Mouse (Mus musculus) CD4-positive, CD25-positive, alpha-beta regulatory T cell, adult 2 months (primary cell): ENCODE data around the gene Tex22.

Source experiments
- DNase-seq: peaks from one replicate; pipeline ENCODE4 v3.0.0-alpha.2; 2012; ENCODE audit warnings: low read depth, low spot score

Gene Tex22

DNA sequence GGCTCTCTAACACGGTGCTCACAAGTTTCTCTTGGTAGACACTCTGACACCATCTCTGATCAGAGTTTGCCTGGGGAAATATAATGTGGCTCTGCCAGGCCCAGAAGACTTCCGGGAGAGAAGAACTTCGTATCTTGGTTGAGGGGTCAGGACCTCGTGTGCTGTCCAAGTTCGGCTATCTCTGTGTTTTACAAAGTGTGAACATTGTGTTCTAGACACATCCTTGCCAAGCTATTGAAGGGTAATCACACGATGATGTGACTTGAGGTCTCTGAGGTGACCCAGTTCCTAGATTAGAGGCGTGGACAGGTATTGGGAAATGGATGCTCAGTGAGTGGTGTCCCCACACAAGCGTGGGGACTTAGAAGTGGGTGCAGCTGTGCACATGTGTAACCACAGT, 18.2 kb upstream of the Tex22 start:
- DNase-seq: no peak

DNA sequence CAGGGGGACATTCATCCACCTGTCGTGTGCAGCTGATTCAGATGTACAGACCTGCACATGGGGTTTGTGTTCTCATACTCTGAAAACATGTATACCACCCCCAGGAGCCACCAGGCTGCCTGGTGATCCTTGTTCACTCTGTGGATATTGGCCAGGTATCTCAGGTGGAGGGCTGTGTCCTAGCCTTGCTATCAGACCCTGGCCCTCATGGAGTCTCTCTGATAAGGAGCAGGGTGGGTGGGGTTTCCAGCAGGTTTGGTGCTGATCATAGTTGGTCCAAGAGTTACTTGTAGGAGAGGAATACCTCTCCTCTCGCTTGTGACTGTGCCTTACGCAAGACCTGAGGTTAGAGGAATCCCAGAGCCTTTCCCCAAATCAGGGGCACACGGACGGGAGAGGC, 14.1 kb upstream of the Tex22 start:
- no peak for DNase-seq

DNA sequence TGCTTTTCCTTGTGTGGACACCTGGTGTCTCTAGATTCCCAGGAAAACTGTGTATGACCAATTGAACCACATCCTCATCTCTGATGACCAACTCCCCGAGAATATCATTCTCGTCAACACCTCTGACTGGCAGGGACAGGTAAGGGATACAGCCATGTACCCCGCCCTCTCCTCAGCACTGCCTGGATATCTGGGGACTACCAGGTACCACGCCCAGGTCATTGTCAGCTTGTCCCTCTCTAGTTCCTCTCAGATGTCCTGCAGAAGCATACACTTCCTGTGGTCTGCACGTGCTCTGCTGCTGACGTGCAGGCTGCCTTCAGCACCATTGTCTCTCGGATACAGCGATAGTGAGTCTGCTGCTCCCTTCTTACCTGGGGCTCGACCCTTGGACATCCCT, 12.7 kb upstream of the Tex22 start:
- DNase-seq: no peak

DNA sequence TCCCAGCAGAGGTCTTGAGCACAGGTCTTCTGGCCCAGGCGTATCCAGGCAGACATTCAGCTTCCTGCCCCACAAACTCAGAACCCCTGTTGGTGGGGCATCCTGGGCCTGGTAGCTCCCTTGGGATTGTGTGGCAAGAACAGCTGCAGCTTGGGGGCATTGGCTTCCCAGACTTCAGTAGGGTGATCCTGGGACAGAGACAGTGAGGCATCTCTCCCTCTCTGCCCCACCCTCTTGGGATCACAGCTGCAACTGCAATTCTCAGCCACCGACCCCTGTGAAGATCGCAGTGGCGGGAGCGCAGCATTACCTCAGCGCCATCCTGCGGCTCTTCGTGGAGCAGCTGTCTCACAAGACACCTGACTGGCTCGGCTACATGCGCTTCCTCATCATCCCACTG, 12.1 kb upstream of the Tex22 start:
- no peak for DNase-seq

DNA sequence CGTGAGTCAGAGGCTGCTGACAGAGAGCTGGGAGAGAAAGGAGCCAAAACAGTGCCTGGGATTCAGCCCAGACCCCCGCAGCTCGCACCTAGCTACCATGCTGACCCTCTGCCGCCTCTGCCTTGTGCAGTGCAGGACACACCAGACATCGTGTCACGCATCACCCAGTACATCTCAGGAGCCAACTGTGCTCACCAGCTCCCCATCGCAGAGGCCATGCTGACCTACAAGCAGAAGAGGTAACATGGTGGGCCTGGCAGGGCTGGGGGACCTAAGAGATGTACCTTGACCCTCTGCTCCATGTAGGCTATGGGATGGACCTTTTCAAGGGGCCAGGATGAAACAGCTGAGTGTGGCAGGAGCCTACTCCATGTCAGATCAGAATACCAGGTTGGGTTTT, 10.6 kb upstream of the Tex22 start:
- no peak for DNase-seq

DNA sequence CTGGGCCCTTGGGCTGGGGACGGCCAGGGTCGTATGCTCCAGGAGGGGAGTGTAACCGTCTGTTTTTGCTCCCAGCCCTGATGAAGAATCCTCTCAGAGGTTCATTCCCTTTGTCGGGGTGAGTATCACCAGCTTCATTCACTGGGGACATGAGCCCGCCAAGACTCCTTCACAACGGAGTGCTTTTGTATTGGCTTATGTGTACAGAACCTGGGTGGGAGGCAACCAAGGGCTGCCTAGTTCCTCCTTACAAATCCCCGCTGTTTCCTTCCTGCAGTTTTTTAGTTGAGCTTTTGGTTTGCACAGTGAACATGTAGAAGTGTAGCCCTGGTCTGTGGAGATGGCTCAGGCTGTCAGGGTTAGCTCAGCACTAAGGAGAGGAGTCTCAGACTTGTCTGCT, 6.3 kb upstream of the Tex22 start:
- no peak for DNase-seq

DNA sequence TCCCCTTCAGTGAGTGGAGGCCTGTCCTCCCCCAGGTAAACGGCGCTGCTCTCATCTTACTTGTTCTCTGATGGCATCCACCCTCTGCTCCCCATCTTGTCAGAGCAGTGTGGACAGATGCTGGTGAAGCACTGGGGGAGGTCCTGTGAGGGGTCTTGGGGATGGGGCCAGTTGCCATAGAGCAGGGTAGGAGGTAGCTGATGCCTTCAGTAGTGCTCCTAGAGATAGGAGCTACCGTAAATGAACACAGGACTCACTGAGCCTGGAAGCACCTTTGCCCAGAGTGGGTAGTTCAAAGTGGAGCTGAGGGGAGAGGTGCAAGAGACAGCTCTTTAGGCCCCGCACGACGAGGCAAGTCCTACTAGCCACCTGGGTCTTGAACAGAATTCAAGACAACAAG, 4.9 kb upstream of the Tex22 start:
- DNase-seq: no peak

DNA sequence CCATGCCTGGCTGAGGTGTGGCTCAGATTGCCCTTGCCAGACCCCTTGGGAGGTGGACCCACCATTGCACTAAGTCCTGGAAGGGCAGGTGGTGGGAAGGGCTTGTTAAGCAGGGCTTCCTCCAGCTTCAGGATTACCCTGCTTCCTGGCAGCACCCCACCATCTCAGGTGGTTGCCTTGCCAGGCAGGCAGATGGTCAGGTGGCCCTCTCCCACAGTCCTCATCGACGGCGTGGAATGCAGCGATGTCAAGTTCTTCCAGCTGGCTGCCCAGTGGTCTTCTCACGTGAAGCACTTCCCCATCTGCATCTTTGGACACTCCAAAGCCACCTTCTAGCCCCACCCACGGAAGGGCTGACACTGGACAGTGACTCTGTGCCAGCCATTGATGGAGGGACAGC, 3.0 kb upstream of the Tex22 start:
- DNase-seq: no peak

DNA sequence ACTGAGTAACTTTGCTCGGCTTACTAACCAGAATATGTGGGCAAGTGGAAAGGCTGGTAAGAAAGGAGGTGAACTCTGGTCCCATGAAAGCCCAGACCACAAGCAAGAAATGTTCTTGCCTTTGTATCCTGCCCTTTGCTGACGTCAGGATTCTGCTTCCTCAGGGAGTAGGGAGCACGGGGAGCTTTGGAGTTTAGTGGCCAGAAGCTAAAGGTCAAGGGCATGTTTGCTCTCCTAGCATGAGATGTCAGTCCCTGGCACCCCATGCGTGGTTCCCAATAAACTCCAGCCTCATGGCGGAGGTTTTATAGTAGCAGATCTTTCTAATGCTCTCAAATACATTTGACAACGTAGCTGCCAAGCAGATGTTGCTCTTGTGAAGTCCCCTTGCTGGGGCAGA, 2.5 kb upstream of the Tex22 start:
- no peak for DNase-seq

DNA sequence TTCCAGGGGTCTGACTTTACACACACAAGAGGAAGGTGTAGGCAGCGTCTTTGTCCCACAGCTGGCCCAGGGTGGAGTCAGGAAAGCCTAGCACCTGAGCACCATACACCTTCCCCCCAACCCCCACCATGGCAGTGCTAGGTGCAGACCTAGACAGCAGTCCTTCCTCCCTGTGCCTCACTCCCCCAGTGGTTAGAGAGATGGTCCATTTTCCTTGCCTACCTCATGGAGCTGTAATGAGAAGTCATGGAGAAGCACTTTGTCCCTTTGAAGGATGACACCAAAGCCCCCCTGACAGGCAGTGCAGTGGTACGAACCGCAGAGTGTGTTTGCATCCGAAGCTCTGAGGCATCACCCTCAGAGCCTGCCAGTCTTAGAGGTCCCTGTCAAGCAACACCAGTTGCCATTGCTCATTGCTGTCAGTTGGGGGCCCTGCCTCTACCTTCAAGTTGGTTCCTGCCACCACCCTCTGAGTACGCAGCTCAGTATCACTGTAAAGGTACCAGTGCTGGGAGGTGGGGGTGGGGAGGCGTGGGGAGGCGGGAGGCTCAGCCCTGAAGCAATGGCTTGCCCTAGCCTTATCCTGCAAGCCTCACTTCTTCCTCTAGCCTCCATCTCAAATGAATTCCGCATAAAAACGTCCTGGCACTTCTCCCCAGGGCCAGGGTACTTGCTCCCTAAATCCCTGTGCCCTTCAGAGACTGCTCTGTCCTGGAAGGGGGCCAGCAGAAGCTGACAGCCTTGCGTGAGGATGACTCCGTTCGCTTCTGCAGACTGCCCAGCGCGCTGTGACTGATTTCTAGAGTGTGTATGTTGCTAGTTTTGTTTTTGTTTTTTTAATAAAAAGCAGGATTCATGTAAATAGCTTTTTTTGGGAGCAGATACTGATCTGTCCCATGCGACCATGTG, 628 bp upstream of the Tex22 start:
- DNase-seq: peak; percentile 73

DNA sequence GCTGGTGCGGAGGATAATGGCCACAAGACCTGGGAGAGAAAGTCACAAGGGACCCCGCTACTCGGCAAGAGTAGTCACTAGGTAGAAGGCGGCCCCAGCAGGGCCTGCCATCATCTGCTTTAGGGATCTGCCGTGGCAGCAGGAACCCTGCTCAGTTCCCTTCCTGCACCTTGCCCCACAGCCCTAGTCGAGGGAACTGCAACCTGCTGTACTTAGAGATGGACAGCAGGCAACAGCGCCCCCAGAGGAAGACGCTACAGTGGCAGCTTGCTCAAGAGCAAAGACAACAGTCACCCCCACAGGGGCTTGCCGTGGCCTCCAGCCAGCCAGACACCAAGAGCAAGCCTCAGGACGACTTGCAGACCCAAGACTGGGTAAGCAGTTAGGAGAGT, 757 bp downstream of the Tex22 start:
- DNase-seq: peak; percentile 95

DNA sequence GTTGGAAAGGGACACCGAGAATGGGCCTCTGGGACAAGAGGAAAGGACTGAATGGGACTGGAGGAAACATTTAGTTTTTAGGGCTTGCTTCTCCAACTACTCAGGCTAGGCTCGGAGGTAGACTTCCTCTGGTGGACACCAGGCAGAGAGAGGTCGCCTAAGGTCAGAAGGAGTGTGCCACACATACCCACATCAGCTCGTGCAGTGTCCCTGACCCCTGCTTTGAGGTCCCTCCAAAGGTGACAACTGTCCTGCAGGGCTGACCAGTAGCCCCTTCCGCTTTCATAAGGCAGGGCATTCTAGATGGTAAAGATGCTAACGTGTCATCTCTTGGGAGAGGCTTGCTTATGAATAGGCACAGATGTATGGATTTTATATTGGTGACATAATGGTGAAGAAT, 1.2 kb downstream of the Tex22 start:
- DNase-seq: no peak

DNA sequence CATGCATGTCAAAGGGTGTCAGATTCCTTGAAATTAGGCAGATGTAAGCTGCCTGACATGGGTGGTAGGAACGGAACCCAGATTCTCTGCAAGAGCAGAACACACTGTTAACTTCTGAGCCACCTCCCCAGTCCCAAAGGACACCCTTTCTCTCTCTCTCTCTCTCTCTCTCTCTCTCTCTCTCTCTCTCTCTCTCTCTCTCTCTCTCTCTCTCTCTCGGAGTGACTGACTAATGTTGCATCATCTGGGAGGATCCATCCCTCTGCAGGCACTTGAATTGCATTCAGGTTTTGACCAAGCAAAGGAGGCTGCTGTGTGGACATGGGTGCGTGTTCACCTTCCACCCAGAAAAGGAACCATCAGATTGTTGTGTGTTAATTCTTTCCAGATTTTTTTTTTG, 13.0 kb downstream of the Tex22 start:
- no peak for DNase-seq

DNA sequence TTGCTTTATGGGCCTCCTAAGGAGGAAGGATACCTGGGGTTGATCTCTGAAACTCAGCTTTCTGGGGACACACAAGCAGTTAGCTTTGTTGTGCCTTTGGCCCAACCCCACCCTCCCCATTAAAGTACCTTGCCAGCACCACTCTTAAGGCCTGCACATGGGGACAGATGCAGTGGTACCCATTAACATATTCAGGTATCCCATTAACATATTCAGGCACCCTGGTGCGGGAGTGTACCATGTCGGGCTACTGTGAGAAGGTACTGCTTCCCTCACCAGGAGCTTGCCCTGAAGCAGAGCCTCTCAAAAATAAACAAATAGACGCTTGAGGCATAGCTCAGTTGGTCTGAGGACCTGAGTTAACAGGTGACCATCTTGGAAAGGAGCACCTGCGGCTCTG, 13.7 kb downstream of the Tex22 start:
- no peak for DNase-seq

DNA sequence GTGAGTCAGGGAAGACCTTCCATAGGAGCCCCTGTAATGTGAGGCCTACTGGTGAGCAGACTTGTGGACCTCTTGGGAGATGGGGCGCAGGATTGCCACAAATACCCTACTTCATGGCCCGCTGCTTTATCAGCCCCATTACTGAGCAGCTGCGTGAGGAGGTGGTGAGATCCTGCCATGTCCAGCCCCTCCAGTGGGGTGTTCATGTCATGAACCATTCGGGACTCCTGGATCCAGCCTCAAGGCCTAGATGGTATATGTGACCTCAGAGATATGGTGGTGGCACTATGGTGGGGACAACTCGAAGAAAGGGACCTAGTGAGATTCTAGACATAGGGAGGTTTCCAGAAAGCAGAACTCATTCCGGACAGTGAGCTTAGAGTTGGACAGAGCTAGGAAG, 14.8 kb downstream of the Tex22 start:
- DNase-seq: no peak

DNA sequence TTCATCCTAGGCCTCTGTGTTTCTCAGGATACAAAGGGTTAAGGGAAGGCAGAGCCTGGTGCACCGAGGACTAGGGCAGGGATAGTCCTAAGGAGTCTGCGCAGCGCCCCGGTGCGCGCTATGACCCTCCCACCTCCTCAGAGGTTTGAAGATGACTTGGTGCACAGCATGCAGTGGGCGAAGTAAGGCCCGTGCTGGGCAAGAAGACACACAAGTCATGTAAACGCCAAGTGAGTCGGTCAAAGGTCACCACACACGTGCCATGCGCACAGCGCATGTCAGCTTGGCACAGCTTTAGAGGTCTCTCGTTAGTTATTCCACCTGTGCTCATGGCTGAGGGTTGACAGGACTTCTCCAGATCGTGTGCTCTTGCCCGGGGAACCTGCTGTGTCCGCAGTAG, 15.8 kb downstream of the Tex22 start:
- DNase-seq: no peak

DNA sequence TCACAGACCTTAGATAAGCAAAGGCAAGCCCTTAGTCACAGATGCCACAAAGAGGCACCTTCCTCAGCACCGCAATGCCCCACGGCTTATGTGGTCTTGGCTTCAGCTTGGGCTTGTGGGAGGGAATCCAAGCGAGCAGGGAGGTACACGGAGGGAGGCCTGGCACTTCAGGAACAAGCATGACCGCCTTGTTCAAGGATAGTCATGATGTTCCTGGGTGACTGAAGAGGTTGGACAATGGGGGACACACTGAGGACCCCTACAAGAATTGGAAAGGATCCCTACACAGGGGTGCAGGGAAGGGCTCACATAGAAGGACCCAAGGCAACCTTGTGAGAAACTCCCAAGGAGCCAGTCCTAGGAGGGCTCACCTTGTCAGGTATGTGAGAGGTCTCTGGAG, 22.7 kb downstream of the Tex22 start:
- no peak for DNase-seq

DNA sequence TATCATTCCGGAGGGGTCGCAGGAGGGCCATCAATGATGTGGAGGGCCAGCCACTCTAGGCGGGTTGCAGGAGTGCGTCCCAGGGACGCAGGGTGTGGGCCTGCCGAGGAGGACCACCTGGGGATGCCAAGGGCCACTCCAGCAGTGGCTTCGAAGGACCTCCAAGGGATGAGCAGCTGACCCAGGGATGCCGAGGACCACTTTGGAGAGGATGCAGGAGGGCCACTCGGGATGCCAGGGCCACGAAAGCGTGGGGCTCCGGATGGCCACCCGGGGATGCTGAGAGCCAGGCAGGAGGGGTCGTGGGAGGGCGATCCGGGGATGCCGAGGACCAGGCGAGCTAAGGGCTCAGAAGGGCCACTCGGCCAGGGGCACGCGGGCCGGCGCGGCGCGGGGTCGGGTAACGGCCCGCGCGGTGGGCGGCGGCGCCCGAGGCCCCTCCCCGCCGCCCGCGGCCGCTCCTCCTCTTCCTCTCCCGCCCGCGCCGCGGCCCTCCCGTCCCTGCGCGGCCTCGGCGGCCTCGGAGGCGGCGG, 23.5 kb downstream of the Tex22 start, which contains the start of gene Mta1:
TSS of gene Mta1 (plus strand) at position 530 of the 533 bp plus-strand sequence.
- DNase-seq: peak; percentile 76

DNA sequence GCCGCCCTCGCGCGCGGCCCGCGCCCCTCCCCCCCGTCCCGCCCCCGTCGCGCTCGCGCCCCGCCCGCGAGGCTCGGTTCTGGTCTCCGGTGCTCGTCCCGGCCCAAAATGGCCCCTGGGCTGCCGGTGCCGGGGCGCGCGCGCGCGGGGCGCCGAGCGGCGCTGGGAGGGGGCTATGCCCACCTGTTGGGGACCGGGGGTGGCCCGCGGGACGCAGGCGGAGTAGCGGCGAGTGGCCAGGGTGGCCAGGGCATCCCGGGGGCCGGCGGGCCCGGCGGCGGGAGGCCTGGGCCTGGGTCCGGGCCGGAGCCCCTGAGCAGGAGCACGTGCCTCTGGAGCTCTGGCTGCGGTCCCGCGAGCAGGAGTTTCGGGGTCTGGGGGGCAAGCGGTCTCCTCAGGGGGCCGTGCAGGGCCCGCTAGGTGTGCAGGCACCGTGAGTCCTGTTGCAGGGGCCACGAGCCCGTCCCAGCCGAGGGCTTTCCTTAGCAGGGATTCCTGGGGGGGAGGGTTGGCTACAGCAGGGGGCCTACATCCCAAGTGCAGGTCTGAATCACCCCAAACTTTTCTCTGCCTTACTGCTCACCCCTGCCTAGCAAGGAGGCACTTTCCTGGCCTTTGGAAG, 24.3 kb downstream of the Tex22 start:
- DNase-seq: peak; percentile 64

DNA sequence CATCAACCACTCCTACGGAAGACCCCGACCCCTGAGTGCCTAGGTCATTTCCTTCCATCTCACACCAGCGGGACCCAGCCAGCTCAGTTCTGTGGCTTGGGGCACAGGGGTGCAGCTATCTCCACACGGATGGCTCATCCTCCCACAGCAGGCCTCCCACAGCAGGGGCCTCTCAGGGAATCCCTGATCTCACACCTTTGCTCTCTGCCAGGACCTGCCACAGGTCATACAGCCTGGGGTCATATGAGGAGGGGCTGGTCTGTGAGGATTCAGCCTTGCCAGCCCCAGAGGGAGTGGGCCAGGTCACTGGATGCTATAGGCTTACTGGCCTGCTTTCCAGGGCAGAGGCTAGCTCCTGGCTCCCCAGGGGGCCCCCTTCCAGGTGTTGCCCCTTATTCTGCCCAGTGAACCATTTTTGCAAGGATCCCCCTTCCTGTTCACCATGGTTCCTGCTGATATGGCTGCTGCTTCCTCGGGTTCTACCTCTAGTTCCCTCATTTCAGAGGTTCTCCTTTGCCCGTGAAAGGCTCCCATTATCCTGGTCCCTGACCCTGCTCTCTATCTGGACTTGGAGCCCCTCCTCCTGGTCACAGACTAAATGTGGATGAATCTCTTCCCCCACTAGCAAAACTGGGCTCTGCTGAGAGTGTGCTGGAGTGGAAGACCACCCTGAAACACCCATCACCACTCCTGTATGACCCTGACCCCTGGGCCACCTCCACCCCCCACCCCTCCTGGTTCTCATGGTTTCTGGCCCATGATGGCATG, 25.4 kb downstream of the Tex22 start:
- DNase-seq: no peak

DNA sequence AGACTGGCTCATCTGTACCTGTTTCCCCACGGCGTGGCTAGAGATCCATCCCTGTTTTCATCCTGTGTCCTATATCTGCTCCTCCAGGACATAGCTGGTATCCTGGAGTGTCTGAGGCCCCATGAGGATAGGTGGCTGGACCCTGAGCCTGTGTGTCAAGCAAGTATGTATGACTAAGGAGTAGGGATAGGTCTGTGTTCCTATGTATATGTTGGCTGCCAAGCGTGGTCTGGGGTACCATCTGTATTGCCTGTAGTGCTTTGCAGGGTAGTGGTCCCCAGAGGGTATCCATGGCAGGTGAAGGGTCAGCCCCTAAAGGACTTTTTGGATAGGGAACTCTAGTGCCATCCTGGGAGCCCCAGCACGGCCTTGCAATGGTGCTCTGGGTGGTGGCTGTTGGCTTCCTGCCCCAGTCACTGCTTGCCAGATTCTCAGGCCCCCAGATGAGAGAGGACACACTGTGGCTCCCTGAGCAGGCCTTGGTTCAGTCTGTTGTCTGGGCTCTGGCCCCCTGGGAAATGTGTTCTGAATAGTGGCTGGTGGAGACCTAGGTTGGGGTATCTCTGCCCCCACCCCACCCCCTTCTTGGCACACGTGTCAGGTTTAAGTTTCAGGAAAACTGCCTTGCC, 26.3 kb downstream of the Tex22 start:
- DNase-seq: no peak
